Mouse (Mus musculus): Measurements from ENCODE around the gene Hint1.
"Not testable (repeated sequence)": the region's sequence is repeated elsewhere in the genome, so short reads cannot be mapped to it uniquely, and the experiment has no call there.

Hint1 gene

GRCm38 (mm10) chr11:54887927-54888326 lies 21.7 kb downstream of the Hint1 start:
- no peak for ATAC-seq (ENCODE audit: insufficient number of reproducible peaks, low FRiP score, low TSS enrichment)

- ATAC-seq (ENCODE audit: insufficient number of reproducible peaks, low FRiP score, low TSS enrichment) = no peak
Measured at GRCm38 (mm10) chr11:54891341-54891740, 25.2 kb downstream of the Hint1 start.

GRCm38 (mm10) chr11:54892091-54892490 lies 25.9 kb downstream of the Hint1 start:
- no peak for ATAC-seq (ENCODE audit: insufficient number of reproducible peaks, low FRiP score, low TSS enrichment)

- no peak for ATAC-seq (ENCODE audit: insufficient number of reproducible peaks, low FRiP score, low TSS enrichment)
Measured at GRCm38 (mm10) chr11:54894589-54894988, 28.4 kb downstream of the Hint1 start.

DNA sequence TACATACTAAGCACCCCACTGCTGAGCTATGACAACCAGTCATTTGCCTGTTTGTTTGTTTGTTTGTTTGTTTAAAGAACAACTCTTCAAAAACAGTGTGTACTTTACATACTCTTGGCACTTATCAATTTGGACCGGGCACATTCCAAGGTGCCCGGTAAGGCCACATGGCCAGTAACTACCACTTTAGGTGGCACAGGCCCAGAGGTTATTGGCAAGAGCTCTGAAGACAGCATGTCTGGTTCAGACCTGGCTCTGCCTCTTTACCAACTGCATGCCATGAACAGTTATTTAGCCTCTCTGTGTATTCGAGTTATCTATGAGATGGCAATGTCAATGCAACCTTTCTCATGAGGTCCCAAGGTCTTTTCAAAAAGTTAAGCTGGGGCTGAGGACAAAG lies 30.5 kb downstream of the Hint1 start:
- not testable (repeated sequence) for ATAC-seq (ENCODE audit: insufficient number of reproducible peaks, low FRiP score, low TSS enrichment)

DNA sequence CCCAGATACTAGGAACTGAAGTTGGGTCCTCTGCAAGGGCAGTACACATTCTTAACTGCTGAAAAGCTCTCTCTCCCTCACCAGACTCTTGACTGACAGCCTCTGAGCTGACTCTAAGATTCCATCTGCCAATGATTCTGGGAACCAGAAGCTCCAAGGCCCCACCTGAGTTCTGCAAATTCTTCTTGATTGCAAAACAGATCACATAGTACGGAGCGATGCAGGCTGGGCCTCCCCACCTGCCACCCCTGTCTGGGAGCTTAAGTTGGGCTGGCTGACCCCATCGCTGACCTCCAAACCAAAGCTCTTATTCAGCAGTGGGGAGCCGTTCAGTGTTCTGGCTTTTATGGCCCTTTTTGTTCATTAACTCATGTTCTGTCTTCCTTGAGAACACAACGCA lies 31.3 kb downstream of the Hint1 start:
- ATAC-seq (ENCODE audit: insufficient number of reproducible peaks, low FRiP score, low TSS enrichment) = no peak

- ATAC-seq (ENCODE audit: insufficient number of reproducible peaks, low FRiP score, low TSS enrichment) = no peak
Measured at GRCm38 (mm10) chr11:54899657-54900056, 33.5 kb downstream of the Hint1 start.

- ATAC-seq (ENCODE audit: insufficient number of reproducible peaks, low FRiP score, low TSS enrichment) = peak; percentile 72
Measured at GRCm38 (mm10) chr11:54902333-54903323, 36.4 kb downstream of the Hint1 start, which contains the start of gene Gpx3. Gene Gpx3, plus strand, starts transcription at chr11:54902453.

DNA sequence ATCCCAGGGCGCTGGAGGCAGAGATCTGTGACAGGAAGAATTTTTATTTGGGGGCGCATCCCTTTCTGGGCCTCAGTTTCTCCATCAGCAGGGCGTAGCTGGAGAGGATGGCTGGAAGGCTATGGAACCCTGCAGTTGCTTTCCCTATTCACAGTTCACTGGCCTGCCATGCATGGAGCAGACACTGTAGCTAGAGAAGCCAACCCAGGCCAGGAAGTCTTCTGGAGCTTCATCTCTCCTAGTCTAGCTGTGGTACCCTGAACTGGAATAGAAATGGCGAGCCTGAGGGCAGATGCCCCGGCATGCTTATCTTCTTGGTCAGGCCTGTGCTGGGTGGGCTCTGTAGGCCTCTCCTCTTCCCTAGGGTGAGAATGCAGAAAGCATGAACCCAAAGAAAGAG lies 37.2 kb downstream of the Hint1 start:
- ATAC-seq (ENCODE audit: insufficient number of reproducible peaks, low FRiP score, low TSS enrichment) = no peak

DNA sequence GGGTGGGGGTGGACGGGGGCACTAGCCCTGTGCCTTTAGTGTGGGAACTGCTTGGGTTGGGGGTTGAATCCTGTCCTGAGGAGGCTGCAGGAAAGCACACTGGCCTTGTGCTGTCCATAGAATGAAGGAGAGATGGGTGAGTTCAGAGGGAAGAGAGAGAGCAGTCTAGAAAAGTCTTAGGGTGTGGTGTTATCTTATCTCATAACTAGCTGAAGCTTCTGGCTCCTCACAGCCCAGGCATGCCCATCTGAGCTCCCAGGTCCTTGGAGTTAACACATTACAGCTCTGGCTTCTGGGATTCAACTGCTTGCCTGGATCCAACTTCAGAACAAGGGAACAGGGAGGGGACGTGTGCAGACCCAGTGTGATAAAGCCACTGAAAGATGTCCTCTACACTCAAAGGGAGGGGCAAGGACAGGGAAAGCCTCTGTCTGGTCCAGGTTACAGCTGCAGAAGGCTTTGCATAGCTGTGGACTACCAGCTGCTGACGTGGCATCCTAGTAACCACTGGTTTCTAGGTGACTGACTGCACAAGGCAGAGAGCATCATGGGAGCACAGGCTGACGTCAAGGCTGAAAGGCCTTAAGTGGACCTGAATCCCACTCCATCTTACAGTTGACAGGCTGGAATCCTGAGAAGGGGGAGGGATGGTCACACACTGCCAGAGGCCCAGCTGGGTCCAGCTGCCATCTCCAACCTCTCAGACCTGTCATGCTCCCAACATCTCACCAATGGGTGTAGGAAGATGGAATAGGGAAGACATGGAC lies 37.9 kb downstream of the Hint1 start:
- ATAC-seq (ENCODE audit: insufficient number of reproducible peaks, low FRiP score, low TSS enrichment) = no peak

- ATAC-seq (ENCODE audit: insufficient number of reproducible peaks, low FRiP score, low TSS enrichment) = no peak
Measured at GRCm38 (mm10) chr11:54905086-54905485, 38.9 kb downstream of the Hint1 start.

DNA sequence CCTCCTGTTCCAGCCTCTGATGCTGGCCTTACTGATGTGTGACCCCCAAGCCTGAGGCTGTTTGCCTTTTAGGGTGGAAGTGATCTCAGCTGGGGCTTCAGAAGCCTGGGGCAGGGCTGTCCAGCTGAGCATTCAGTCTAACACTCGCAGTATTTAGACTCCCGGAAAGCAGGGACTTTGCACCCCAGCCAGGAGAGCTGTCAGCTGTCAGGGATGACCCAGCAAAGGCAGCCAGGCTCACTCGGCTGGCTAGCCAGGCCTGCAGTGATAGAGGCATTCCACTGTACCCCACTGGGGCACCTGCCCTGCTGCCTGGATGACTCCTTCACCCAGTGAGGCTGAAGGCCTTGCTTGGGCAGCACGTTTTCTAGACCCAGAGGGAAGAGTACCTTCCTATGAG lies 39.7 kb downstream of the Hint1 start:
- ATAC-seq (ENCODE audit: insufficient number of reproducible peaks, low FRiP score, low TSS enrichment) = no peak

DNA sequence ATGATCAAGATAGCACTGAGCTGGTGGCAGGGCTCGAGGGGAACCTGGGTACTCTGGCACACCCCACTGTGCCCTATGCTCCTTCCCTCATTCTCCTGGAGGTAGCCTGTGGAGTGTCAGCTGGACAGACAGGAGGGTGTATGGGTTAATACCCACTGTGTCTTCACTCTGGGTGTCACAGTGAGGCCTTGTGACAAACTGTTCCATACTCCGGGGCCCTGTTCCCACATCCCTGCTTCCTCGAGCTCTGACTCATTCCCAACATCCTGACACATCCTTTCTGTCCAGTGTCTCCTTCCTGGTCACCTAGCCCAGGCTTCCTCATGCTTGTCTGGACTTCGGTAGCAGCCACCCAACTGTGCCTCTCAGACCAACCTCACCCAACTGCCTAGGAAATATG lies 40.3 kb downstream of the Hint1 start:
- ATAC-seq (ENCODE audit: insufficient number of reproducible peaks, low FRiP score, low TSS enrichment) = no peak

- no peak for ATAC-seq (ENCODE audit: insufficient number of reproducible peaks, low FRiP score, low TSS enrichment)
Measured at GRCm38 (mm10) chr11:54907259-54907658, 41.1 kb downstream of the Hint1 start.

GRCm38 (mm10) chr11:54909273-54909672 lies 43.1 kb downstream of the Hint1 start:
- ATAC-seq (ENCODE audit: insufficient number of reproducible peaks, low FRiP score, low TSS enrichment) = no peak

- no peak for ATAC-seq (ENCODE audit: insufficient number of reproducible peaks, low FRiP score, low TSS enrichment)
Measured at GRCm38 (mm10) chr11:54910081-54910665, 44.0 kb downstream of the Hint1 start.

GRCm38 (mm10) chr11:54911201-54911600 lies 45.0 kb downstream of the Hint1 start:
- no peak for ATAC-seq (ENCODE audit: insufficient number of reproducible peaks, low FRiP score, low TSS enrichment)

DNA sequence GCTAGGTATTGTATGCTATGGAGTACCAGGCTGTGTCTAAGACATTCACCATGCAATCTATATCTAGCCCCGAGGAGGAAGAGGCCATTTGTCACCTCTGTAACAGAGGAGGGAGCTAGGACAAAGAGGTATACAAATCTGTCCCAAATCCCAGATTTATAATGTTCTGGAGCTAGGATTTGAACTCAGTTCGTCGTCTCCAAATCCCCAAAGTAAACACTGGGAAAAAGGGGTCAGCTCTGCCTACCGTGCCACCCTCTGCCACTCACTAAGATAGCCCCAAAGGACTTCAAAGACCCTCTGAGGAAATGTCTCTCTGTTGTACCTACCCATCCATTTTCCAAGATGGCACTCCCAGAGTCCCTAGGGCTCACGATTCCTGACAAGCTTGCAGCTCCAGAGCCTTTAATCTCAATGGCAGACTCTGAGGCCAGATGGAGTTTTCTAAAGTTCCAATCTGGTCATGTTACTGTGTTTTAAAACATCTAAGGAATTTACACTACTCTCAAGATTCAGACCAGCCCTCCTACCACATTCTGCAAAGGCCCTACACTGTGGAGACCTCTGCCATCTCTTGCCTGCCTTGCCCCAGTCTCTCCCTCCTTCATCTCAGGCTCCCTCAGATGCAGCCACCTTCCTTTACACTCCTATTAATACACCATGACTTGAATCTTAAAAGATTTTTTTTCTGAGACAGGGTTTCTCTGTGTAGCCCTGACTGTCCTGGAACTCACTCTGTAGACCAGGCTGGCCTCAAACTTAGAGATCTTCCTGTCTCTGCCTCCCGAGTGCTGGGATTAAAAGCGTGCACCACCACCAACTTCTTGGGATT lies 45.7 kb downstream of the Hint1 start:
- ATAC-seq (ENCODE audit: insufficient number of reproducible peaks, low FRiP score, low TSS enrichment) = no peak

DNA sequence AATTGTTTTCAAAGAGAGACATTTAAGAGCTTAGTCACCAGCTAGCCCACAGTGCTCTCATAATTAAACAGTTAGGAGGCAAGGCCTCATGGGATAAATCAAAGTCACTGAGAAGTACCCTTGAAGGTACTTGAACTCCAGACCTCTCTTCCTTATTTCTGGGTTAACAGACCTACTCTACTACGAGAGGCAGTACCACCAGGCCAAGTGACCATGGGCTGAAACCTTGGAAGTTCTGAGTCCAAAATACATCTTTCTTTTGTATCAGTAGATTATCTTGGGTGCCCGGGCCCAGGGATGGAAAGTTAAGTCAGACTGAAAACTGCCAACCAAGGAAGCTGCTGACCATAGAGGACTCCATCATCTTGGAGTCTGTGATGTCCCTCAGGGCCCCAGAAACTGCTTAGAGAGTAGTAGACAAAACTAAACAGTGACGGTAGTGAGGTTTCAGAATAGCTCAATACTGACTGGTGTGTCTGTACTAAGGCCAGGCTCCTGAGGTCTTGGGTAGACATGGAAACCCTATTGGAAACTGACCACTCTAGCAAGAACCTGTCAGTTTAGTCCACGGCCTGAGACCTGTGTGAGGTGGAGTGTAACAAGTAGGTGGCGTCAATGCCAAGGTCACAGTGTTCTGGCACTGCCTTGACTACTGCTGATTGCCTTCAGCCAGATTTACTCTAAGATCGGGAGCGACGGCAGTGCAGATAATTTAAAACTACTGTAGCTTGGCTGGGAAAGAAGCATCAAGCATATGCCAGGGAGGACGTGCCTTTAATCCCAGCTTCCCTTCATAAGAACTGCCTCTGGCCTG lies 46.5 kb downstream of the Hint1 start:
- ATAC-seq (ENCODE audit: insufficient number of reproducible peaks, low FRiP score, low TSS enrichment) = no peak
